Mouse (Mus musculus) thymus, postnatal 25 days (tissue): ENCODE measurements around the gene Rbfox3.
A peak's percentile ranks its signal among the peaks of the same experiment; 100 is the strongest.
"Not testable (repeated sequence)": the region's sequence is repeated elsewhere in the genome, so short reads cannot be mapped to it uniquely, and the experiment has no call there.

Experiments
- DNase-seq: peaks from one replicate; pipeline ENCODE4 v3.0.0; 2022

Rbfox3 gene

DNA sequence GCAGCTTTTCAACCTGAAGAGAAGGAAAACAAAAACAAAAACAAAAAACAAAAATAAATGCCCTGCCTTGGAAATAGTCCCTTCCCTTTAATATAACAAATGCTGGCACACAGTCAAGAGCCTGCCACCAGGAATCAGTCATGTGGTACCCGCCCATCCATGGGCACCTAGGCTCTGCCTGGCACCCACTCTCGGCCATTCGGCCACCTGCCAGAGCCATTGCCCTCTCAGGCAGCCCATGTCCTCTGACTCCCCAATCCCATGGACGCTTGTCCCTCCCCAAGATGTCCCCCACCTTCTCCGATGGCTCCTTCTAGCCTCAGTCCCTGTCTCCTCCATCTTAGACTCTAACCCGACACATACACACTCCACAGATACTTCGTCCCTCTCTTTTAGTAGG lies 100.0 kb downstream of the Rbfox3 start:
- DNase-seq: no peak

- DNase-seq: no peak
Observed at GRCm38 (mm10) chr11:118807511-118807910, 103.9 kb downstream of the Rbfox3 start.

GRCm38 (mm10) chr11:118794856-118795602 lies 116.4 kb downstream of the Rbfox3 start:
- no peak for DNase-seq

DNA sequence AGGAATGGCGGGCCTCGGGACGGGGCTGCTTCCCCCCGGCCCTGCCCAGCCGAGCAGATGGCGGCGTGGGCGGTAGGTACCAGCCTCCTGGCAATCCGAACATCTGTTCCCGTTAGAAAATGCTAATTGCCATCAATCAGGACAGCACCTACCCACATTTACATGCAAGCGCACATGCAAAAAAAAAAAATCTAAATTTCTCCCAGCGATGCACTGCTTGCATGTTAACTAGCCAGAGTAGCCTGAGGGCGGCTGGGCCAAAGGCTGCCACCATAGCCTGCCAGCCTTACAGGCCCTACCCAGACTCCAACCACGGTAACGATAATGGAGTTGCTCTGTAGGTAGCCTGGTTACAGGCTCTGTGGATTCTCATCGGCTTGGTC lies 117.8 kb downstream of the Rbfox3 start:
- DNase-seq: no peak

DNA sequence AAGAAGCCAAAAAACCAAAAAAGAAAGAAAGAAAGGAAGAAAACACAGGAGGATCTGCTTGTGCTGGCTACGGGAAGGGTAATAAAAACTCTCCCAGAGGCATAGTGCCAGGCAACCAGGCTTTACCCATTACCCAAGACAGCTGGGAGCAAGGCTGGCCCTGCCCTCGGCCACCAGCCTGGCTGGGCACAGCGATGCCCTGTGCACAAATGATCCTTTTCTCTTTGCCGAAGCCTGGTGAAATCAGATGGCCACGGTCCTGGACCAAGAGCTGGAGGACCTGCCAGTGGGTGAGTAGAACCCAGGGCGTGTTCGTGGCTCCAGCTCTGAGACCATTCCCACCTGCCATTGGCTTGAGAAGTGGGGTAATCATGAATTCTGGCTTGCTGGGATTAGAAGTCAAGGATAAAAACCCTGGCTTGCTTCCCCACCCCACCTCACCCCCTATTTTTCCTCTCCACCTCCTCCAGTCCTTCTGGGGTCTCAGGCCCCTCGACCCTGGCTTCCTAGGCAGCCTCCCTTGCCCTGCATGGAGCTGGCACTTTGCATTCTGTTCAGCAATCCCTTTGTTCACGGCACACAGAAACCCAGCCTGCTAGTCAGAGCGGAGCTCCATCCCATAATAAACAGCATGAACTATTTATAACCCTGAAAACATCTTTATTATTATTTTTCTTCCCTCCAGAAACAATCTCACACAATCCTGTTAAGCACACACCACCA lies 118.3 kb downstream of the Rbfox3 start:
- DNase-seq: no peak

DNA sequence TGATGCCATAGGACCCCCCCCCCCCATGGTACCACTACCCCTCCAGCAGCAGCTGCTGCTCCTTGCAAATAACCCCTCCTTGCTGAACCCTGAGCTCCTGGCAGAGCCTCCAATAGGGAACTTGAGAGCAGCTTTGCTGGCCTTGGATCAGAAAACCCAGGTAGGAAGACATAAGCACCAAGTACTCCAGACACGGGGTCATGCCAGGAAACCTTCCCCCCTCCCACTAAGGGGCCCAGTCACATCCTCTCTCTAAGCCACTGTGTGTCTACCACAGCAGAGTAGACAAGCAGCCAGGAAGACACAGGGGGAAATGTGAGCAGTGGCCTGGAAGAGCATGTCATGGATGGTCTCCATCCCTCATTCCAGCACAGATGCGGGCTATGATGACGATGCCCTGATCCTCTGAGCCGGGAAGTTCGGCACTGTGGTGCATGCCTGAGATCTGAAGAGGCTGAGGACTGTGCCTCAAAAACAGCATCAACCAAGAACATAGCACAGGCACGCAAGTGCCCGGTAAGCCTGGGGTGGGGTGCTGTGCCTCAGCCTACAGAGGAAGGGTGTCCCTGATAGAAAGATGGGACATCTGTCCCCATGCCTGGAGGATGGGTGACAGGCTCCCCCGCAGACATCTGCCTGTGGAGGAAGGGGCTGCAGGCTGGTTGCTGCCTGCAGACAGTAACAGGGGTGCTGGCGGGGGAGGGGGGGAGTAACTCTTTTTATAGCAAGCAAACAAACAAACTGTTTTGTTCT lies 119.1 kb downstream of the Rbfox3 start:
- no peak for DNase-seq

GRCm38 (mm10) chr11:118791391-118791790 lies 120.0 kb downstream of the Rbfox3 start:
- DNase-seq: no peak

DNA sequence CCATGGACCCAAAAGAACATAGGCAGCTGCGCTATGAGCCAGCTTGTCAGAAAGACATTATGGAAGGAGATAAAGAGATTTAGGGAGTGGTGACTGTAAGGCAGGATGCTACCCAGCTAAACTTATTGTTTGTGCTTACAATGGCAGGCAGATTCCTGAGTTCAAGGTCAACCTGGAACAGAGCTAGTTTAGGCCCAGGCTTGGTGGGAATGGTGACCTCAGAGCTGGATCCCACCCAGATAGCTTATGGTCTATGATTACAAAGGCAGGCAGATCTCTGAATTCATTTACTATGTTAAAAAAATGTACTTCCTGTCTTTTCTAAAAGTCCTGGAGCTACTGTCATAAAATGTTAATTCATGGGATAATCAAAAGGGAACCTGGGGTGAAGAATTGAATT lies 123.3 kb downstream of the Rbfox3 start:
- no peak for DNase-seq

GRCm38 (mm10) chr11:118782677-118783076 lies 128.7 kb downstream of the Rbfox3 start:
- no peak for DNase-seq

- DNase-seq: peak; percentile 19
Observed at GRCm38 (mm10) chr11:118775753-118776152, 135.6 kb downstream of the Rbfox3 start.

DNA sequence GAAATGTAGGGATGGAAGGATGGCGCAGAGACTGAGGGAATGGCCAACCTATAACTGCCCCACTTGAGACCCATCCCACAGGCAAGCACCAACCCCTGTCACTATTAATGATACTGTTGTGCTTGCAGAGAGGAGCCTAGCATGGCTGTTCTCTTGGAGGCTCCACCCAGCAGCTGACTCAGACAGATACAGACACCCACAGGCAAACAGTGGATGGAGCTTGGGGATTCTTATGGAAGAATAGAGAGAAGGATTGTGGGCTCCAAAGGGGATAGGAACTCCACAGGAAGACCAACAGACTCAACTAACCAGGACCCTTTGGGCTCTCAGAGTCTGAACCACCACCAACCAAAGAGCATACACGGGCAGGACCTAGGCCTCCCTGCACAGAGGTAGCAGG lies 136.6 kb downstream of the Rbfox3 start:
- not testable (repeated sequence) for DNase-seq

DNA sequence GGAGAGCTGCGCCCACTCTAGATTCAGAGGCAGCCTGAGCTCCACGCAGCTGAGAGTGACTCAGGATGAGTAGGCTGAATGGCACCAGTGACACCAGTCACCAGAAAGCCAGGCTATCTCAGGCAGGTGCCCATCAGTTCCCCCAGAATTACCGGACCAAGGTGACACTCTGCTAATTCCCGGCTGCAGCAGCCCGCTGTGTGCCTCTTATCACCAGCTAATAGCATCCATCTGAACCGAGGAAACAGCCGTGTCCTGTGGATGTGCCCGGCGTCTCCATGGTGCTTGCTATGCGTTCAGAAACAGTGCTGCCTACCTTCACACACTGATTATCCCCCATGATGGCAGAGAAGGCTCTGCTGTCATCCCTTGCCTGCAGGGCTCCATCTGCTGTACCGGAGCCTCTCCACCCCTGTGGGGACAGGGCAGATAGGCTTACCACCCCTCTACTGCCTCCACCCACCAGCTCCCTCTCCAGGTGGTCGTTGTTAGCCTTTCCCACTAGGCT lies 138.3 kb downstream of the Rbfox3 start:
- DNase-seq: no peak

- DNase-seq: no peak
Observed at GRCm38 (mm10) chr11:118771358-118771757, 140.0 kb downstream of the Rbfox3 start.

- no peak for DNase-seq
Observed at GRCm38 (mm10) chr11:118770789-118771188, 140.6 kb downstream of the Rbfox3 start.

DNA sequence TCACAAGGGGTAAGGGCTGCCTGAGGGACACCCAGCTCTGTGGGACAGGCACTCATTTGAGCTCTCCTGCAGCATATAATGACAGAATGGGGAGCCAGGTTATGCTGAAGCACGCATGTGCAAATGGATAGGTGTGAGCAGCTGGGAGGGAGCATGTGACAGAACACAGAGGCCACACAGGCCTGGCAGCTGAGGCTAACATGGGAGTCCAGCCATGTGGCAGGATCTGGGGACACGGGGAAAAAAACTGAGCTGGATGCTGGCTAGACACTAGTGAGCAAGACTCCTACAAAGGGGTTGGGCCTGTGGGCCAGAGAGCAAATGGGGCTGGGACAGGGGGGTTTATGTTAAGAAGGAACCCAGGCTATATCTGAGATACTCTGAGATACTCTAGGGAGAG lies 141.9 kb downstream of the Rbfox3 start:
- DNase-seq: no peak

DNA sequence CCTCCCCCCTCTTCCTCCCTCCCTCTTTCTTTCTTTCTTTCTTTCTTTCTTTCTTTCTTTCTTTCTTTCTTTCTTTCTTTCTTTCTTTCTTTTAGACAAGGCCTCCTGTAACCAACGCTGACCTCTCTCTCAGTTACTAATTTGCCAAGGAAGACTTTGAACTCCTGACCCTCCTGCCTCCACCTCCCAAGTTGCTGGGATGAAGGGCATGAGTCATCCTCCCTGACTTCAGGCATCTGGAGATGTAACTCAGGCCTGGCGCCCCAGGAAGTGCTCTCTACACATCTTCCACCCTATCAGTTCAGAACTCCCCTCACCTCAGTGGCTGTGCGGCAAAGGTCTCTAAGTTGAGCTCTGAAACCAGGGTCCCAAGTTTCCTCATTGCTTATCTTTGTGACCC lies 143.0 kb downstream of the Rbfox3 start:
- no peak for DNase-seq

DNA sequence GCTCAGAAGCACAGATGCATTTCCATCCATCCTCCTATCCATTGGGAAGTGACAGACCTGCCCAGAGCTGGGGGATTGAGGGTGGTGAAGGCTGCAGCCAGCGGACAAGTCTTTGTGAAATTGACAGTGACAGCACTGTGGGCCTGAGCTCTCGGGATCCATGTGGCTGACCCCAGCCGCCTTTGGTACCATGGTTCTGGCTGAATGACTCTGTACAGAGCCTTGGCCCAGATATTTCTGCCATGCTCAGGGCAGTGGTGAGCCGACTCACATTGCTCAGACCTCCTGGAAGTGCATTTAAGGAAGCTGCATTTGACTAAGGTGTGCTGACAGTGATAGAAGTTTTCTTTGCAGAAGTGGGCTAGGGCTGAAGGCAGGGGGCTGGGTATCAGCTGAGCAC lies 144.0 kb downstream of the Rbfox3 start:
- no peak for DNase-seq

GRCm38 (mm10) chr11:118760296-118760988 lies 151.0 kb downstream of the Rbfox3 start:
- DNase-seq: no peak

- DNase-seq: no peak
Observed at GRCm38 (mm10) chr11:118759228-118759627, 152.2 kb downstream of the Rbfox3 start.

GRCm38 (mm10) chr11:118758277-118758990 lies 153.0 kb downstream of the Rbfox3 start:
- no peak for DNase-seq

GRCm38 (mm10) chr11:118757488-118757887 lies 153.9 kb downstream of the Rbfox3 start:
- DNase-seq: no peak

- no peak for DNase-seq
Observed at GRCm38 (mm10) chr11:118755003-118755402, 156.4 kb downstream of the Rbfox3 start.
